Mouse (Mus musculus): ENCODE measurements around the gene Gm42421. TPM values are rescaled to one million over a fixed set of nuclear protein-coding genes. Genes with fewer than 3 reads are reported as not detected.

The Gm42421 gene
- polyA plus RNA-seq, 1 experiment from 2014 or later: 1.3 TPM

- H3K36me3 ChIP-seq (ENCODE audit: control insufficient read depth, insufficient read depth, low read length): peaks cover 24% of the 10 kb centered on the region
- peak overlapping the region; percentile 82 for H3K27ac ChIP-seq (ENCODE audit: low read depth, low read length)
- H3K4me2 ChIP-seq (ENCODE audit: low read length): peak overlapping the region; percentile 59
- no peak for DNase-seq (ENCODE audit: low spot score)
- H3K4me3 ChIP-seq (ENCODE audit: low read depth, low read length): peak overlapping the region; percentile 54
- peak overlapping the region; percentile 74 for H3K9ac ChIP-seq (ENCODE audit: low read length)
- H3K9me3 ChIP-seq (replicated peaks; ENCODE audit: control insufficient read depth, low read length): no peaks in the 10 kb centered on the region
- ATAC-seq: no peak
- peaks cover 12% of the 10 kb centered on the region for H3K4me1 ChIP-seq (ENCODE audit: control insufficient read depth, insufficient read depth, low read length)
- H3K27me3 ChIP-seq (replicated peaks; ENCODE audit: control insufficient read depth, insufficient read depth, low read length): no peaks in the 10 kb centered on the region
- 3% methylated on average over 9 of the region's 9 CpGs for WGBS
Observed at GRCm38 (mm10) chr5:143908926-143909325, 19.0 kb upstream of the Gm42421 start.

DNA sequence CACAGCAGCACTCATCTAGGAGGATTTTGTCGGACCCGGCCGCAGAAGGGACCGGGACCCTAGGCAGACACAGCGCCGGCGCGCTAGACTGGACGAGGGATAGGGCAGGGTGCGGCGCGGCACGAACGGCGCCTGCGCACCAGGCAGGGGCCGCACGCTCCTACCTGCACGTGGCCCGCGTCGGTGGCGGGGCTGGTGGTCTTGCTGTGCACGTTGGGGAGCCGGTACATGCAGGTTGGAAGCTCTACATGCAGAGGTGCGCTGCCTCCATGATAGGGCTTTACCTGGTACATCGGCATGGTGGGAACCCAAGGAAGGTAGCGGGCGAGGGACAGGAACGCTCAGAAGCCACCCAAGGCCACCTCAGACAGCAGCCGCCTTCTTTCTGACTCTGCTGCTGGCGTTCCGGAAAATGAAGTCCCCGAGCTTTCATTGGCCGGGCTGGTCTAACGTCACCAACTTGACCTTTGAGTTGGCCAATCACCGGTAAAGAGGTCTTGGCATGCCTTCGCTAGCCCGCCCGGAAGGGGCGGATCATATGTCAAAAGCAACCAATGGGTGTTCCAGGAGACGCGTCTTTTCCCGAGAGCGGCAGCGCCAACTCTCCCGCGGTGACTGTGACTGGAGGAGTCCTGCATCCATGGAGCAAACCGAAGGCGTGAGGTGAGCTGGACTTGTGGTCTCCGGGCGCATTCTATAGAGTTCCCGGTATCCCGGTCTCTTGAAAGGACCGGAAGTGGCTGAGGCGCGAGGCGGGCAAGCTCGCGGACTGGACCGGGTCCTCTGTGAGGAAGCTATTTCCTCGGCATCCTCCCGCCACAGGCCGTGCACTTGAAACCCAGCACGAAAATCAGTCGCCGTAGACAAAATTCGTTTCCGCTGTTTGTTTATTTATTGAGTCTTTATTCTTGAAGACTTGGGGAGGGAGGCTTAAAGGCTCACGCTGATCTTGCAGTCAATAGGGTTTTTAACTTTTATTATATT, 18.3 kb upstream of the Gm42421 start, which contains the start of the genes Aimp2 and Pms2:
Gene Aimp2 (minus strand): TSS at position 431 of the 984 bp plus-strand sequence.
Gene Pms2 (plus strand): TSS at position 548 of the 984 bp plus-strand sequence.
- DNase-seq (ENCODE audit: low spot score): peak; percentile 100
- WGBS: under 1% methylated on average over 70 of the region's 70 CpGs
- peaks cover 12% of the 10 kb centered on the region for H3K4me1 ChIP-seq (ENCODE audit: control insufficient read depth, insufficient read depth, low read length)
- H3K9ac ChIP-seq (ENCODE audit: low read length): peak within 1 kb of the TSS; percentile 74
- H3K4me2 ChIP-seq (ENCODE audit: low read length): peak within 1 kb of the TSS; percentile 59
- peak; percentile 100 for ATAC-seq
- H3K36me3 ChIP-seq (ENCODE audit: control insufficient read depth, insufficient read depth, low read length): peaks cover 22% of the 10 kb centered on the region
- H3K4me3 ChIP-seq (ENCODE audit: low read depth, low read length): peak within 1 kb of the TSS; percentile 54
- peak within 1 kb of the TSS; percentile 82 for H3K27ac ChIP-seq (ENCODE audit: low read depth, low read length)
- H3K27me3 ChIP-seq (replicated peaks; ENCODE audit: control insufficient read depth, insufficient read depth, low read length): no peaks in the 10 kb centered on the region
- H3K9me3 ChIP-seq (replicated peaks; ENCODE audit: control insufficient read depth, low read length): no peaks in the 10 kb centered on the region

DNA sequence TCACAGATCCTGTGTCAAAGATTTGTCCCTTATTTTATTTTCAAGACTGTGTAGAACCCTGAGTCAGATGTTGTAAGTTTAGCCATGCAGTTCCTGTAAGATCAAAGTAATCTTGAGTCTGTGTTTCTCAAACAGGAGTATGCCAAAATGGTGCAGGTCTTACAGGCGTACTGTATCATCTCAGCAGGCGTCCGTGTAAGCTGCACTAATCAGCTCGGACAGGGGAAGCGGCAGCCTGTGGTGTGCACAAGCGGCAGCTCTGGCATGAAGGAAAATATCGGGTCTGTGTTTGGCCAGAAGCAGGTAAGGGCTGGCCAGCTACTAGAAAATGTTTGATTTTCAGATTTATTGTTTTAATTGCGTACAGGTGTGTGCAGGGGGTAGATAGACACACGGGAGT, 11.8 kb upstream of the Gm42421 start:
- DNase-seq (ENCODE audit: low spot score): no peak
- Histone ChIP-seq H3K4me2 (ENCODE audit: low read length) (no peak overlapping the region), H3K4me3 (ENCODE audit: low read depth, low read length) (no peak overlapping the region), H3K27ac (ENCODE audit: low read depth, low read length) (no peak overlapping the region), H3K27me3 (replicated peaks; ENCODE audit: control insufficient read depth, insufficient read depth, low read length) (no peaks in the 10 kb centered on the region), H3K36me3 (ENCODE audit: control insufficient read depth, insufficient read depth, low read length) (peaks cover 67% of the 10 kb centered on the region), H3K4me1 (ENCODE audit: control insufficient read depth, insufficient read depth, low read length) (no peaks in the 10 kb centered on the region), H3K9ac (ENCODE audit: low read length) (no peak overlapping the region), H3K9me3 (replicated peaks; ENCODE audit: control insufficient read depth, low read length) (no peaks in the 10 kb centered on the region)
- no peak for ATAC-seq
- WGBS: 91% methylated on average over 9 of the region's 9 CpGs

GRCm38 (mm10) chr5:143917418-143917817, 10.6 kb upstream of the Gm42421 start:
- no peak overlapping the region for H3K4me2 ChIP-seq (ENCODE audit: low read length)
- no peak overlapping the region for H3K4me3 ChIP-seq (ENCODE audit: low read depth, low read length)
- ATAC-seq: no peak
- DNase-seq (ENCODE audit: low spot score): peak; percentile 48
- H3K27me3 ChIP-seq (replicated peaks; ENCODE audit: control insufficient read depth, insufficient read depth, low read length): no peaks in the 10 kb centered on the region
- no peaks in the 10 kb centered on the region for H3K9me3 ChIP-seq (replicated peaks; ENCODE audit: control insufficient read depth, low read length)
- 46% methylated on average over 5 of the region's 5 CpGs for WGBS
- H3K4me1 ChIP-seq (ENCODE audit: control insufficient read depth, insufficient read depth, low read length): no peaks in the 10 kb centered on the region
- peaks cover 76% of the 10 kb centered on the region for H3K36me3 ChIP-seq (ENCODE audit: control insufficient read depth, insufficient read depth, low read length)
- H3K9ac ChIP-seq (ENCODE audit: low read length): no peak overlapping the region
- no peak overlapping the region for H3K27ac ChIP-seq (ENCODE audit: low read depth, low read length)

DNA sequence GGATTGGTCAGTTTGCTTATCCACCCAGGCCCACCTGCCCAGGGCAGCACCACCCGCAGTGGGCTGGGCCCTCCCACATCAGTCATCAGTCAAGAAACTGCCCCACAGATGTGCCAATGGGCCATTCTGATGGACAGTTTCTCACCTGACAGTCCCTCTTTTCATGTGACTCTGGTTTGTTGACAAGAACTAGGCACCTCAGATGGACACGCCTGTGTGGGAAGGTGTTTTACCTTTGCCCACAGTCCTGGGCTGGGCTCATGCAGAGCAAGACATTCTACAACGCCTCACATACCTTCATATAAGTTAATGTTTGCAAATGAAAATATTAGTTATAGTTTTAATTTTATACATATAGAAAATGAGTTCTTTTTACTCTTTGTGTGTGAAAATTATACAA, 9.9 kb upstream of the Gm42421 start:
- no peak for ATAC-seq
- Histone ChIP-seq H3K4me1 (ENCODE audit: control insufficient read depth, insufficient read depth, low read length) (no peaks in the 10 kb centered on the region), H3K27ac (ENCODE audit: low read depth, low read length) (no peak overlapping the region), H3K36me3 (ENCODE audit: control insufficient read depth, insufficient read depth, low read length) (peaks cover 83% of the 10 kb centered on the region), H3K9me3 (replicated peaks; ENCODE audit: control insufficient read depth, low read length) (no peaks in the 10 kb centered on the region), H3K27me3 (replicated peaks; ENCODE audit: control insufficient read depth, insufficient read depth, low read length) (no peaks in the 10 kb centered on the region), H3K9ac (ENCODE audit: low read length) (no peak overlapping the region), H3K4me2 (ENCODE audit: low read length) (no peak overlapping the region), H3K4me3 (ENCODE audit: low read depth, low read length) (no peak overlapping the region)
- 97% methylated on average over 3 of the region's 3 CpGs for WGBS
- DNase-seq (ENCODE audit: low spot score): no peak

GRCm38 (mm10) chr5:143924781-143925452, 3.1 kb upstream of the Gm42421 start:
- ATAC-seq (no peak), DNase-seq (ENCODE audit: low spot score) (no peak)
- H3K9me3 ChIP-seq (replicated peaks; ENCODE audit: control insufficient read depth, low read length): no peaks in the 10 kb centered on the region
- 91% methylated on average over 6 of the region's 6 CpGs for WGBS
- no peak overlapping the region for H3K27ac ChIP-seq (ENCODE audit: low read depth, low read length)
- no peaks in the 10 kb centered on the region for H3K27me3 ChIP-seq (replicated peaks; ENCODE audit: control insufficient read depth, insufficient read depth, low read length)
- no peaks in the 10 kb centered on the region for H3K4me1 ChIP-seq (ENCODE audit: control insufficient read depth, insufficient read depth, low read length)
- H3K4me3 ChIP-seq (ENCODE audit: low read depth, low read length): no peak overlapping the region
- peaks cover 87% of the 10 kb centered on the region for H3K36me3 ChIP-seq (ENCODE audit: control insufficient read depth, insufficient read depth, low read length)
- no peak overlapping the region for H3K9ac ChIP-seq (ENCODE audit: low read length)
- no peak overlapping the region for H3K4me2 ChIP-seq (ENCODE audit: low read length)

- Histone ChIP-seq H3K9ac (ENCODE audit: low read length) (no peak overlapping the region), H3K4me2 (ENCODE audit: low read length) (no peak overlapping the region), H3K9me3 (replicated peaks; ENCODE audit: control insufficient read depth, low read length) (no peaks in the 10 kb centered on the region), H3K27me3 (replicated peaks; ENCODE audit: control insufficient read depth, insufficient read depth, low read length) (no peaks in the 10 kb centered on the region), H3K4me3 (ENCODE audit: low read depth, low read length) (no peak overlapping the region), H3K4me1 (ENCODE audit: control insufficient read depth, insufficient read depth, low read length) (no peaks in the 10 kb centered on the region), H3K36me3 (ENCODE audit: control insufficient read depth, insufficient read depth, low read length) (peaks cover 68% of the 10 kb centered on the region), H3K27ac (ENCODE audit: low read depth, low read length) (no peak overlapping the region)
- ATAC-seq (no peak), DNase-seq (ENCODE audit: low spot score) (no peak)
- 95% methylated on average over 4 of the region's 4 CpGs for WGBS
Observed at GRCm38 (mm10) chr5:143929291-143929690, 1.3 kb downstream of the Gm42421 start.

GRCm38 (mm10) chr5:143930656-143931055, 2.7 kb downstream of the Gm42421 start:
- no peak for ATAC-seq
- Histone ChIP-seq H3K9ac (ENCODE audit: low read length) (no peak overlapping the region), H3K4me1 (ENCODE audit: control insufficient read depth, insufficient read depth, low read length) (no peaks in the 10 kb centered on the region), H3K4me2 (ENCODE audit: low read length) (no peak overlapping the region), H3K4me3 (ENCODE audit: low read depth, low read length) (no peak overlapping the region), H3K9me3 (replicated peaks; ENCODE audit: control insufficient read depth, low read length) (no peaks in the 10 kb centered on the region), H3K27ac (ENCODE audit: low read depth, low read length) (no peak overlapping the region), H3K27me3 (replicated peaks; ENCODE audit: control insufficient read depth, insufficient read depth, low read length) (no peaks in the 10 kb centered on the region), H3K36me3 (ENCODE audit: control insufficient read depth, insufficient read depth, low read length) (peaks cover 54% of the 10 kb centered on the region)
- WGBS: 93% methylated on average over 12 of the region's 12 CpGs
- DNase-seq (ENCODE audit: low spot score): no peak
